Mouse (Mus musculus) forebrain, embryonic 16.5 days (tissue): ENCODE measurements around the gene Ap3d1. TPM values are rescaled to one million over a fixed set of nuclear protein-coding genes. Genes with fewer than 3 reads are reported as not detected.

Source experiments
- ATAC-seq: fragments of 200-750 bp; cut with Nextera tagmentation; 2 replicates; pipeline ENCODE4 v1.8.0; 2017; ENCODE audit warnings: mild to moderate bottlenecking, moderate library complexity
- H3K27ac ChIP-seq: fragments of 300-500 bp; sonication (generic); 2 replicates; pipeline ENCODE4 v1.5.1; 2014; ENCODE audit warnings: low read length, control low read depth
- H3K27me3 ChIP-seq: fragments of 300-500 bp; sonication (generic); replicated peaks from 2 replicates; pipeline ENCODE4 v1.6.1; 2014; ENCODE audit warnings: low read length; ENCODE audit not compliant: control insufficient read depth, insufficient read depth
- H3K36me3 ChIP-seq: fragments of 300-500 bp; sonication (generic); 2 replicates; pipeline ENCODE4 v1.6.1; 2014; ENCODE audit not compliant: control insufficient read depth, insufficient read depth
- H3K4me1 ChIP-seq: fragments of 300-500 bp; sonication (generic); replicated peaks from 2 replicates; pipeline ENCODE4 v1.6.1; 2014; ENCODE audit warnings: low read length; ENCODE audit not compliant: control insufficient read depth, insufficient read depth
- H3K4me2 ChIP-seq: fragments of 300-500 bp; sonication (generic); 2 replicates; pipeline ENCODE4 v1.6.1; 2014; ENCODE audit warnings: mild to moderate bottlenecking, low read length, control low read depth
- H3K4me3 ChIP-seq: fragments of 300-500 bp; sonication (generic); replicated peaks from 2 replicates; pipeline ENCODE4 v1.5.1; 2014; ENCODE audit warnings: mild to moderate bottlenecking, low read length, control low read depth
- H3K9ac ChIP-seq: fragments of 300-500 bp; sonication (generic); replicated peaks from 2 replicates; pipeline ENCODE4 v1.6.1; 2014; ENCODE audit warnings: low read depth, low read length, control low read depth
- H3K9me3 ChIP-seq: fragments of 300-500 bp; sonication (generic); 2 replicates; pipeline ENCODE4 v1.6.1; 2016; ENCODE audit warnings: low read length; ENCODE audit not compliant: control insufficient read depth
- WGBS: fragments of 180-500 bp; shearing (Covaris S2); extraction: QIAGEN DNeasy Blood & Tissue Kit; methylation state at CpG from one replicate; pipeline ENCODE4 v1.1.7; 2014; 5-methylcytosine and 5-hydroxymethylcytosine counted together
- polyA plus RNA-seq: library from polyadenylated mRNA; unstranded; fragments of >200 nt; fragmentation: Nextera tagmentation; extraction: Ambion mirVana; gene quantifications from 2 replicates; pipeline ENCODE4 v1.2.1, GENCODE M21; 2015

Ap3d1 gene
- polyA plus RNA-seq, 1 experiment from 2014 or later = 102 TPM

GRCm38 (mm10) chr10:80658841-80659202 lies 83.2 kb downstream of the Ap3d1 start:
- 77% methylated on average over 4 of the region's 4 CpGs for WGBS
- no peaks in the 10 kb centered on the region for H3K36me3 ChIP-seq

GRCm38 (mm10) chr10:80658194-80658840 lies 83.7 kb downstream of the Ap3d1 start:
- H3K27me3 ChIP-seq = no peaks in the 10 kb centered on the region
- no peak overlapping the region for H3K4me3 ChIP-seq
- peaks cover 24% of the 10 kb centered on the region for H3K4me1 ChIP-seq
- H3K36me3 ChIP-seq = no peaks in the 10 kb centered on the region
- no peak overlapping the region for H3K9ac ChIP-seq
- no peak for ATAC-seq
- no peak overlapping the region for H3K4me2 ChIP-seq
- no peaks in the 10 kb centered on the region for H3K9me3 ChIP-seq
- WGBS = 87% methylated on average over 14 of the region's 14 CpGs
- no peak overlapping the region for H3K27ac ChIP-seq

More at GRCm38 (mm10) chr10:80658841-80659202, 83.2 kb downstream of the Ap3d1 start:
- Histone ChIP-seq H3K9ac (no peak overlapping the region), H3K4me2 (no peak overlapping the region), H3K27ac (peak overlapping the region; percentile 21; the same call in 1 of the 2 replicates), H3K9me3 (no peaks in the 10 kb centered on the region), H3K27me3 (no peaks in the 10 kb centered on the region), H3K4me1 (peaks cover 24% of the 10 kb centered on the region), H3K4me3 (no peak overlapping the region)
- ATAC-seq = no peak

Other genes starting within 250 kb of the Ap3d1 start
- 0.07 and 0.46 TPM in 2 replicates for gene Onecut3, start 247.4 kb downstream of the Ap3d1 start, polyA plus RNA-seq
- 0.16 and 0.23 TPM in 2 replicates for gene Atp8b3, start 203.1 kb downstream of the Ap3d1 start, polyA plus RNA-seq
- gene Rexo1, start 180.7 kb downstream of the Ap3d1 start, polyA plus RNA-seq = 28.1 and 30.3 TPM in 2 replicates
- gene Klf16, start 164.9 kb downstream of the Ap3d1 start, polyA plus RNA-seq = 9.2 and 10.1 TPM in 2 replicates
- gene Abhd17a, start 151.9 kb downstream of the Ap3d1 start, polyA plus RNA-seq = 92.2 and 93.1 TPM in 2 replicates
- 69.9 and 77.2 TPM in 2 replicates for gene Scamp4, start 139.4 kb downstream of the Ap3d1 start, polyA plus RNA-seq
- gene Adat3, start 139.4 kb downstream of the Ap3d1 start, polyA plus RNA-seq = 6.4 and 6.7 TPM in 2 replicates
- gene Gm49322, start 136.2 kb downstream of the Ap3d1 start, polyA plus RNA-seq = 3.1 and 4.1 TPM in 2 replicates
- 91.3 and 96.9 TPM in 2 replicates for gene Csnk1g2, start 119.4 kb downstream of the Ap3d1 start, polyA plus RNA-seq
- gene Btbd2, start 85.2 kb downstream of the Ap3d1 start, polyA plus RNA-seq = 75.2 and 79.7 TPM in 2 replicates
- 57.1 and 61.2 TPM in 2 replicates for gene Mknk2, start 64.2 kb downstream of the Ap3d1 start, polyA plus RNA-seq
- gene Mob3a, start 40.3 kb downstream of the Ap3d1 start, polyA plus RNA-seq = 56.9 and 59.4 TPM in 2 replicates
- gene Izumo4, start 40.1 kb downstream of the Ap3d1 start, polyA plus RNA-seq = 32.5 and 44.1 TPM in 2 replicates
- gene Dot1l, start 12.9 kb upstream of the Ap3d1 start, polyA plus RNA-seq = 17.4 and 22.5 TPM in 2 replicates
- gene Sf3a2, start 55.9 kb upstream of the Ap3d1 start, polyA plus RNA-seq = 62.6 and 65.1 TPM in 2 replicates
- gene Plekhj1, start 56.4 kb upstream of the Ap3d1 start, polyA plus RNA-seq = 129 and 143 TPM in 2 replicates
- gene Amh, start 63.0 kb upstream of the Ap3d1 start, polyA plus RNA-seq = 0.15 TPM in 1 of 2 replicates, not detected in the other
- not detected in 2 replicates for gene Jsrp1, start 71.2 kb upstream of the Ap3d1 start, polyA plus RNA-seq
- 1,342 and 1,351 TPM in 2 replicates for gene Oaz1, start 84.4 kb upstream of the Ap3d1 start, polyA plus RNA-seq
- gene Lingo3, start 101.8 kb upstream of the Ap3d1 start, polyA plus RNA-seq = 6.0 and 9.3 TPM in 2 replicates
- 223 and 228 TPM in 2 replicates for gene Lsm7, start 112.9 kb upstream of the Ap3d1 start, polyA plus RNA-seq
- gene Sppl2b, start 113.0 kb upstream of the Ap3d1 start, polyA plus RNA-seq = 64.9 and 78.6 TPM in 2 replicates
- 0.24 and 0.25 TPM in 2 replicates for gene Tmprss9, start 129.6 kb upstream of the Ap3d1 start, polyA plus RNA-seq
- 298 and 299 TPM in 2 replicates for gene Timm13, start 158.7 kb upstream of the Ap3d1 start, polyA plus RNA-seq
- 53.2 and 59.8 TPM in 2 replicates for gene Lmnb2, start 176.0 kb upstream of the Ap3d1 start, polyA plus RNA-seq
- 5.8 and 7.0 TPM in 2 replicates for gene Gadd45b, start 187.8 kb upstream of the Ap3d1 start, polyA plus RNA-seq